Mouse (Mus musculus) intestine, postnatal 0 days (tissue): ENCODE data around the gene Cox14. TPM values are rescaled to one million over a fixed set of nuclear protein-coding genes. Genes with fewer than 3 reads are reported as not detected.

ENCODE experiments used
- ATAC-seq: fragments of 200-750 bp; cut with Nextera tagmentation; 2 replicates; pipeline ENCODE4 v1.8.0; 2017; ENCODE audit warnings: mild to moderate bottlenecking, moderate TSS enrichment, moderate library complexity
- H3K27ac ChIP-seq: fragments of 300-500 bp; sonication (generic); 2 replicates; pipeline ENCODE4 v1.5.1; 2014; ENCODE audit warnings: mild to moderate bottlenecking, low read depth, low read length, moderate library complexity
- H3K27me3 ChIP-seq: fragments of 300-500 bp; sonication (generic); replicated peaks from 2 replicates; pipeline ENCODE4 v1.6.1; 2014; ENCODE audit warnings: low read length, mixed read lengths; ENCODE audit not compliant: control insufficient read depth, insufficient read depth
- H3K36me3 ChIP-seq: fragments of 300-500 bp; sonication (generic); 2 replicates; pipeline ENCODE4 v1.6.1; 2014; ENCODE audit warnings: mild to moderate bottlenecking, moderate library complexity; ENCODE audit not compliant: control insufficient read depth, insufficient read depth
- H3K4me1 ChIP-seq: fragments of 300-500 bp; sonication (generic); replicated peaks from 2 replicates; pipeline ENCODE4 v1.6.1; 2014; ENCODE audit warnings: antibody characterized with exemption, low read length, mixed read lengths; ENCODE audit not compliant: control insufficient read depth, insufficient read depth
- H3K4me2 ChIP-seq: fragments of 300-500 bp; sonication (generic); replicated peaks from 2 replicates; pipeline ENCODE4 v1.6.1; 2014; ENCODE audit warnings: low read depth, mild to moderate bottlenecking, moderate library complexity
- H3K4me3 ChIP-seq: fragments of 300-500 bp; sonication (generic); 2 replicates; pipeline ENCODE4 v1.5.1; 2014; ENCODE audit warnings: low read depth, low read length
- H3K9ac ChIP-seq: fragments of 300-500 bp; sonication (generic); 2 replicates; pipeline ENCODE4 v1.6.1; 2014; ENCODE audit warnings: mild to moderate bottlenecking, low read depth, low read length
- H3K9me3 ChIP-seq: fragments of 300-500 bp; sonication (generic); 2 replicates; pipeline ENCODE4 v1.6.1; 2016; ENCODE audit warnings: mixed run types; ENCODE audit not compliant: control insufficient read depth
- CTCF ChIP-seq: sonication (generic); IDR thresholded peaks from 2 replicates; pipeline ENCODE4 v1.5.1; 2016; ENCODE audit warnings: low read depth, mild to moderate bottlenecking, control low read depth, antibody characterized with exemption, moderate library complexity
- WGBS: fragments of 180-500 bp; shearing (Covaris S2); extraction: QIAGEN DNeasy Blood & Tissue Kit; methylation state at CpG from one replicate; pipeline ENCODE4 v1.1.7; 2014; 5-methylcytosine and 5-hydroxymethylcytosine counted together
- polyA plus RNA-seq: library from polyadenylated mRNA; unstranded; fragments of >200 nt; fragmentation: Nextera tagmentation; extraction: Ambion mirVana; gene quantifications from 2 replicates; pipeline ENCODE4 v1.2.1, GENCODE M21; 2015

Cox14 gene
- polyA plus RNA-seq, 1 experiment from 2014 or later = 298 TPM

- H3K4me2 ChIP-seq = no peak overlapping the region
- peaks cover 14% of the 10 kb centered on the region; the same call in 1 of the 2 replicates for H3K4me1 ChIP-seq
- H3K36me3 ChIP-seq = peaks cover 22% of the 10 kb centered on the region
- ATAC-seq = no peak
- no peak overlapping the region for H3K27ac ChIP-seq
- no peaks in the 10 kb centered on the region for H3K27me3 ChIP-seq
- no peaks in the 10 kb centered on the region for H3K9me3 ChIP-seq
- 94% methylated on average over 5 of the region's 5 CpGs for WGBS
- no peak overlapping the region for H3K9ac ChIP-seq
- H3K4me3 ChIP-seq = no peak overlapping the region
- TF ChIP-seq CTCF = no peak
These were observed 2.8 kb downstream of the Cox14 start for GRCm38 (mm10) chr15:99728211-99728610.

- Histone ChIP-seq H3K9ac (no peak overlapping the region), H3K27me3 (no peaks in the 10 kb centered on the region), H3K4me3 (no peak overlapping the region), H3K9me3 (no peaks in the 10 kb centered on the region), H3K4me2 (no peak overlapping the region), H3K4me1 (peaks cover 10% of the 10 kb centered on the region; the same call in 1 of the 2 replicates), H3K36me3 (peaks cover 19% of the 10 kb centered on the region), H3K27ac (no peak overlapping the region)
- ATAC-seq = no peak
- peak; percentile 48 for TF ChIP-seq CTCF
- 85% methylated on average over 3 of the region's 4 CpGs for WGBS
These were observed 3.8 kb downstream of the Cox14 start for GRCm38 (mm10) chr15:99729056-99729783.

GRCm38 (mm10) chr15:99731167-99731566 lies 5.7 kb downstream of the Cox14 start:
- Histone ChIP-seq H3K36me3 (peaks cover 27% of the 10 kb centered on the region), H3K27ac (no peak overlapping the region), H3K4me2 (no peak overlapping the region), H3K4me3 (no peak overlapping the region), H3K4me1 (0 out of 2 replicates have a peak, but pooled peaks cover 5% of the 10 kb centered on the region), H3K9ac (no peak overlapping the region), H3K27me3 (no peaks in the 10 kb centered on the region), H3K9me3 (no peaks in the 10 kb centered on the region)
- TF ChIP-seq CTCF = no peak
- no peak for ATAC-seq
- WGBS = 100% methylated on average over 2 of the region's 2 CpGs

- no peak for ATAC-seq
- TF ChIP-seq CTCF = no peak
- Histone ChIP-seq H3K36me3 (peaks cover 32% of the 10 kb centered on the region), H3K4me2 (no peak overlapping the region), H3K4me1 (0 out of 2 replicates have a peak, but pooled peaks cover under 1% of the 10 kb centered on the region), H3K27me3 (no peaks in the 10 kb centered on the region), H3K9ac (no peak overlapping the region), H3K4me3 (no peak overlapping the region), H3K27ac (no peak overlapping the region), H3K9me3 (no peaks in the 10 kb centered on the region)
- 89% methylated on average over 3 of the region's 3 CpGs for WGBS
These were observed 6.3 kb downstream of the Cox14 start for GRCm38 (mm10) chr15:99731678-99732077.

GRCm38 (mm10) chr15:99733186-99733585 lies 7.8 kb downstream of the Cox14 start:
- Histone ChIP-seq H3K4me2 (no peak overlapping the region), H3K4me1 (no peaks in the 10 kb centered on the region), H3K27ac (no peak overlapping the region), H3K9ac (no peak overlapping the region), H3K27me3 (no peaks in the 10 kb centered on the region), H3K36me3 (peaks cover 35% of the 10 kb centered on the region), H3K9me3 (no peaks in the 10 kb centered on the region), H3K4me3 (no peak overlapping the region)
- WGBS = 93% methylated on average over 5 of the region's 5 CpGs
- ATAC-seq = no peak
- TF ChIP-seq CTCF = no peak

- Histone ChIP-seq H3K4me2 (no peak overlapping the region), H3K9me3 (no peaks in the 10 kb centered on the region), H3K4me3 (no peak overlapping the region), H3K36me3 (peaks cover 33% of the 10 kb centered on the region), H3K27ac (no peak overlapping the region), H3K9ac (no peak overlapping the region), H3K27me3 (no peaks in the 10 kb centered on the region), H3K4me1 (no peaks in the 10 kb centered on the region)
- no peak for ATAC-seq
- WGBS = 86% methylated on average over 2 of the region's 2 CpGs
- no peak for TF ChIP-seq CTCF
These were observed 10.2 kb downstream of the Cox14 start for GRCm38 (mm10) chr15:99735631-99736030.
